Mouse (Mus musculus): ENCODE results near the gene Alk. TPM values are rescaled to one million over a fixed set of nuclear protein-coding genes. Genes with fewer than 3 reads are reported as not detected.

Alk gene
- polyA plus RNA-seq, 1 experiment from 2014 or later = 4.7 TPM

GRCm38 (mm10) chr17:72557029-72557735 lies 47.2 kb downstream of the Alk start:
- no peak overlapping the region for H3K27ac ChIP-seq (ENCODE audit: low read length)
- no peaks in the 10 kb centered on the region for H3K9me3 ChIP-seq (ENCODE audit: control insufficient read depth, low read length)
- no peak overlapping the region for H3K9ac ChIP-seq (replicated peaks; ENCODE audit: low read depth, low read length)
- 34% methylated on average over 6 of the region's 6 CpGs for WGBS
- H3K4me3 ChIP-seq (replicated peaks; ENCODE audit: low read length) = no peak overlapping the region
- no peaks in the 10 kb centered on the region for H3K36me3 ChIP-seq (ENCODE audit: control insufficient read depth, insufficient read depth)
- no peak for ATAC-seq
- no peak overlapping the region for H3K4me2 ChIP-seq (ENCODE audit: low read length)
- H3K27me3 ChIP-seq (replicated peaks; ENCODE audit: control insufficient read depth, insufficient read depth, low read length) = no peaks in the 10 kb centered on the region
- H3K4me1 ChIP-seq (replicated peaks; ENCODE audit: control insufficient read depth, insufficient read depth, low read length) = peaks cover 10% of the 10 kb centered on the region

GRCm38 (mm10) chr17:72546274-72546673 lies 58.2 kb downstream of the Alk start:
- no peak overlapping the region for H3K4me3 ChIP-seq (replicated peaks; ENCODE audit: low read length)
- H3K27me3 ChIP-seq (replicated peaks; ENCODE audit: control insufficient read depth, insufficient read depth, low read length) = no peaks in the 10 kb centered on the region
- no peaks in the 10 kb centered on the region for H3K4me1 ChIP-seq (replicated peaks; ENCODE audit: control insufficient read depth, insufficient read depth, low read length)
- no peak overlapping the region for H3K9ac ChIP-seq (replicated peaks; ENCODE audit: low read depth, low read length)
- no peaks in the 10 kb centered on the region for H3K9me3 ChIP-seq (ENCODE audit: control insufficient read depth, low read length)
- H3K4me2 ChIP-seq (ENCODE audit: low read length) = no peak overlapping the region
- H3K36me3 ChIP-seq (ENCODE audit: control insufficient read depth, insufficient read depth) = no peaks in the 10 kb centered on the region
- 71% methylated on average over 4 of the region's 4 CpGs for WGBS
- no peak for ATAC-seq
- H3K27ac ChIP-seq (ENCODE audit: low read length) = no peak overlapping the region

- Histone ChIP-seq H3K4me2 (ENCODE audit: low read length) (no peak overlapping the region), H3K4me1 (replicated peaks; ENCODE audit: control insufficient read depth, insufficient read depth, low read length) (no peaks in the 10 kb centered on the region), H3K36me3 (ENCODE audit: control insufficient read depth, insufficient read depth) (no peaks in the 10 kb centered on the region), H3K27ac (ENCODE audit: low read length) (no peak overlapping the region), H3K9ac (replicated peaks; ENCODE audit: low read depth, low read length) (no peak overlapping the region), H3K4me3 (replicated peaks; ENCODE audit: low read length) (no peak overlapping the region), H3K27me3 (replicated peaks; ENCODE audit: control insufficient read depth, insufficient read depth, low read length) (no peaks in the 10 kb centered on the region), H3K9me3 (ENCODE audit: control insufficient read depth, low read length) (no peaks in the 10 kb centered on the region)
- ATAC-seq = no peak
- WGBS = 89% methylated on average over 6 of the region's 6 CpGs
Measured at GRCm38 (mm10) chr17:72535304-72535703, 69.1 kb downstream of the Alk start.

- WGBS = 80% methylated on average over 6 of the region's 6 CpGs
- Histone ChIP-seq H3K27ac (ENCODE audit: low read length) (no peak overlapping the region), H3K9me3 (ENCODE audit: control insufficient read depth, low read length) (no peaks in the 10 kb centered on the region), H3K27me3 (replicated peaks; ENCODE audit: control insufficient read depth, insufficient read depth, low read length) (no peaks in the 10 kb centered on the region), H3K4me2 (ENCODE audit: low read length) (no peak overlapping the region), H3K4me3 (replicated peaks; ENCODE audit: low read length) (no peak overlapping the region), H3K36me3 (ENCODE audit: control insufficient read depth, insufficient read depth) (no peaks in the 10 kb centered on the region), H3K9ac (replicated peaks; ENCODE audit: low read depth, low read length) (no peak overlapping the region), H3K4me1 (replicated peaks; ENCODE audit: control insufficient read depth, insufficient read depth, low read length) (no peaks in the 10 kb centered on the region)
- no peak for ATAC-seq
Measured at GRCm38 (mm10) chr17:72532266-72532665, 72.2 kb downstream of the Alk start.

DNA sequence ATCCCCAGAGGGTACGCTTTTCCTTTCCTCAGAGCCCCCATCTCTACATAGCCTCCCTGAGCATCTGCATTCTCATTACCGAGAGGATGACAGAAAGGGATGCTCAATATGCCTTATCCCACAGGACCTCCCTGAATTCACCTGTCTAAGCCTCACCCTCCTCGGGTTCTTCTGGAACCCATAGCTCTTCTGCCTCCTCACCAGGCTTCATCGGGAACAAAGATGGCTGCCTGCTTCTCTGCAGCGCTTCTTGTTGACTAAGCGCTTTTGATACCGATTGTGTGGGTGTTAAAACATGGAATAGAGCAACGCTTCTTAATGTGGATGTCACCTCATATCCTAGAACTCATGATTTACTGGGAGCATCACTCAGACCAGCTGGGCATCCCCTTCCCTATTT lies 75.9 kb downstream of the Alk start:
- Histone ChIP-seq H3K4me1 (replicated peaks; ENCODE audit: control insufficient read depth, insufficient read depth, low read length) (no peaks in the 10 kb centered on the region), H3K36me3 (ENCODE audit: control insufficient read depth, insufficient read depth) (no peaks in the 10 kb centered on the region), H3K27me3 (replicated peaks; ENCODE audit: control insufficient read depth, insufficient read depth, low read length) (no peaks in the 10 kb centered on the region), H3K4me3 (replicated peaks; ENCODE audit: low read length) (no peak overlapping the region), H3K4me2 (ENCODE audit: low read length) (no peak overlapping the region), H3K27ac (ENCODE audit: low read length) (no peak overlapping the region), H3K9me3 (ENCODE audit: control insufficient read depth, low read length) (no peaks in the 10 kb centered on the region), H3K9ac (replicated peaks; ENCODE audit: low read depth, low read length) (no peak overlapping the region)
- ATAC-seq = no peak
- WGBS = 92% methylated on average over 8 of the region's 8 CpGs

DNA sequence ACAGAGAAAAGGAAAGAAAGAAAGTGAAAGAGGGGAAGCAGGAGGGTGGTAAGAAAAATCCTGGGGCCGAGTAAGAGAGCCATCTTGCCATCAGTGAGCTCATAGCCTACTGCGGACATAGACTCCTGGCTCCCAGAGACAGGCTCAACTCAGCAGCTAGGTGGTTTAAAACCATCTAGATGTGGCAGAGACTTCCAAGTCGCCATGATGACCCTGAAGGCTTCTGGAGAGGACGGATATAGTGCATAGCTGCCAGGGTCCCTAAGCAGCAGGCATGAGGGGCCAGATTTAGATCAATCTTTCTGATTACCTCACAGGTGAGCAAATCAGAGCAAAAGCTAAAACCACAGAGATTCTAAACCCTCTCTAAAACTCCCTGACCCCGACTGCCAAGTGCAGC lies 76.9 kb downstream of the Alk start:
- 89% methylated on average over 5 of the region's 5 CpGs for WGBS
- no peak overlapping the region for H3K4me3 ChIP-seq (replicated peaks; ENCODE audit: low read length)
- no peak overlapping the region for H3K9ac ChIP-seq (replicated peaks; ENCODE audit: low read depth, low read length)
- H3K4me2 ChIP-seq (ENCODE audit: low read length) = no peak overlapping the region
- H3K36me3 ChIP-seq (ENCODE audit: control insufficient read depth, insufficient read depth) = no peaks in the 10 kb centered on the region
- H3K27me3 ChIP-seq (replicated peaks; ENCODE audit: control insufficient read depth, insufficient read depth, low read length) = no peaks in the 10 kb centered on the region
- ATAC-seq = no peak
- 0 out of 2 replicates have a peak, but pooled peaks cover 2% of the 10 kb centered on the region for H3K4me1 ChIP-seq (replicated peaks; ENCODE audit: control insufficient read depth, insufficient read depth, low read length)
- no peak overlapping the region for H3K27ac ChIP-seq (ENCODE audit: low read length)
- no peaks in the 10 kb centered on the region for H3K9me3 ChIP-seq (ENCODE audit: control insufficient read depth, low read length)

- WGBS = 73% methylated on average over 4 of the region's 4 CpGs
Measured at GRCm38 (mm10) chr17:72526356-72526755, 78.1 kb downstream of the Alk start.

DNA sequence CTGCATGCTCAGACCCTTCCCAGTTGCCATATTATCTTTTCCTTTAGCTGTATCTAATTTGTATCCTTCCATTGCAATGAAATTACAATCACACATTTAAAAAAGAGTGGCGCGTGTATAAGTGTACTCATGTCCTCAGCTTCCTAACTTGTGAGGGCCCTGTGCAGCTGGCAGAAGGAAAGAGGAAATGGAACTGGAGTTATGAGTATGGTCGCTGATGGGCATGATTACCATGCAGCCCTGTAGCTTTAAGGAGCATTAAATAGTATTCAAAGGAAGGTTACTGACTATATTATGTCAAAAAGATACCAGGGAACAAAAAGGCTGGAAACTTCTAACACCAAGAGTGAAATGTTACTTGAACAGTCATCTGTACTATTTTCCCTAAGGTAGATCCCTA lies 79.6 kb downstream of the Alk start:
- WGBS = 92% methylated on average over 3 of the region's 3 CpGs
- Histone ChIP-seq H3K4me3 (replicated peaks; ENCODE audit: low read length) (no peak overlapping the region), H3K9me3 (ENCODE audit: control insufficient read depth, low read length) (no peaks in the 10 kb centered on the region), H3K27ac (ENCODE audit: low read length) (no peak overlapping the region), H3K27me3 (replicated peaks; ENCODE audit: control insufficient read depth, insufficient read depth, low read length) (no peaks in the 10 kb centered on the region), H3K4me1 (replicated peaks; ENCODE audit: control insufficient read depth, insufficient read depth, low read length) (0 out of 2 replicates have a peak, but pooled peaks cover 2% of the 10 kb centered on the region), H3K9ac (replicated peaks; ENCODE audit: low read depth, low read length) (no peak overlapping the region), H3K36me3 (ENCODE audit: control insufficient read depth, insufficient read depth) (no peaks in the 10 kb centered on the region), H3K4me2 (ENCODE audit: low read length) (no peak overlapping the region)
- no peak for ATAC-seq

More at GRCm38 (mm10) chr17:72526356-72526755, 78.1 kb downstream of the Alk start:
- 0 out of 2 replicates have a peak, but pooled peaks cover 2% of the 10 kb centered on the region for H3K4me1 ChIP-seq (replicated peaks; ENCODE audit: control insufficient read depth, insufficient read depth, low read length)
- ATAC-seq = no peak
- H3K27ac ChIP-seq (ENCODE audit: low read length) = no peak overlapping the region
- H3K4me3 ChIP-seq (replicated peaks; ENCODE audit: low read length) = no peak overlapping the region
- no peak overlapping the region for H3K4me2 ChIP-seq (ENCODE audit: low read length)
- no peaks in the 10 kb centered on the region for H3K36me3 ChIP-seq (ENCODE audit: control insufficient read depth, insufficient read depth)
- H3K9me3 ChIP-seq (ENCODE audit: control insufficient read depth, low read length) = no peaks in the 10 kb centered on the region
- no peak overlapping the region for H3K9ac ChIP-seq (replicated peaks; ENCODE audit: low read depth, low read length)
- H3K27me3 ChIP-seq (replicated peaks; ENCODE audit: control insufficient read depth, insufficient read depth, low read length) = no peaks in the 10 kb centered on the region

DNA sequence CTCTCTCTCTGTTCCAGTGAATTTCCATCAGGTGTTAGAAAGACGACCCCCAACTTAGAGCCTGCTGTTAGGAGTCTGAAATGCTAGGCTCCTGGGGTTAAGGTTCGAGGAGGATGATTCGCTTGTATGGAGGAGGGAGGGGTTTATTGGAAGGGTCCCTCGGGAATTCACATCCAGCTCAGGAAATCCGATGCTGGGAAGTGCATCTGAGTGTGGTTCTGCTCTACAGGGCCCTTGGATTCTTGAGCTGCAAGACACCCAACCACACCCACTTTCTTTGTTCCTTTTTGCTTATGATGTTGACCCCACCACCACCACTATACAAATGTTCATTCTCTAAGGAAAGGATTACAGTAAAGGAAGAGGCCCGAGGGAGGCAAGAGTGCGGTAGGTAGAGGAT lies 81.4 kb downstream of the Alk start:
- H3K9me3 ChIP-seq (ENCODE audit: control insufficient read depth, low read length) = no peaks in the 10 kb centered on the region
- no peak overlapping the region for H3K4me2 ChIP-seq (ENCODE audit: low read length)
- H3K27me3 ChIP-seq (replicated peaks; ENCODE audit: control insufficient read depth, insufficient read depth, low read length) = no peaks in the 10 kb centered on the region
- WGBS = 46% methylated on average over 7 of the region's 7 CpGs
- peak; percentile 12; the same call in 1 of the 2 replicates for ATAC-seq
- H3K9ac ChIP-seq (replicated peaks; ENCODE audit: low read depth, low read length) = no peak overlapping the region
- H3K4me3 ChIP-seq (replicated peaks; ENCODE audit: low read length) = no peak overlapping the region
- no peak overlapping the region for H3K27ac ChIP-seq (ENCODE audit: low read length)
- H3K36me3 ChIP-seq (ENCODE audit: control insufficient read depth, insufficient read depth) = no peaks in the 10 kb centered on the region
- H3K4me1 ChIP-seq (replicated peaks; ENCODE audit: control insufficient read depth, insufficient read depth, low read length) = 0 out of 2 replicates have a peak, but pooled peaks cover 2% of the 10 kb centered on the region

All from forebrain, embryonic 16.5 days (tissue).